Comparison of ENCODE assay signal across 17 mouse cellular contexts in genomic region chr5:37052846-37053245, GRCm38 (mm10). TPM values are rescaled to one million over a fixed set of nuclear protein-coding genes. Genes with fewer than 3 reads are reported as not detected.
DNase-seq lines count a peak whose midpoint lies in the region; ATAC-seq and TF ChIP-seq lines count a peak whose summit lies in the region.
"Had no signal": no experiment of that assay in that cellular context is flagged by ENCODE, and none has a peak within 500 bp of the region (broad histone marks: within the 10 kb centered on the region; RNA-seq: fewer than 3 reads in every experiment).

No protein-coding gene starts in this region.

- 72% methylated on average over 5 of the region's 5 CpGs for WGBS in midbrain, postnatal 0 days
- WGBS in midbrain, embryonic 15.5 days: 83% methylated on average over 5 of the region's 5 CpGs

- no peaks in the 10 kb centered on the region for H3K9me3 ChIP-seq in midbrain, postnatal 0 days (ENCODE audit: low read length)
- H3K9me3 ChIP-seq in midbrain, embryonic 15.5 days: no peaks in the 10 kb centered on the region
- H3K9me3 ChIP-seq: heart, embryonic 12.5 days had no signal

- no peaks in the 10 kb centered on the region for H3K36me3 ChIP-seq in midbrain, postnatal 0 days (ENCODE audit: insufficient read depth, low read length)
- no peaks in the 10 kb centered on the region for H3K36me3 ChIP-seq in midbrain, embryonic 15.5 days (replicated peaks)
- H3K36me3 ChIP-seq: heart, embryonic 12.5 days had no signal

- H3K4me2 ChIP-seq in midbrain, postnatal 0 days (ENCODE audit: low read depth, low read length, poor library complexity, severe bottlenecking): no peak overlapping the region
- H3K4me2 ChIP-seq in midbrain, embryonic 15.5 days: no peak overlapping the region
- H3K4me2 ChIP-seq: heart, embryonic 12.5 days; lung, embryonic 14.5 days had no signal

- H3K4me1 ChIP-seq in midbrain, postnatal 0 days (ENCODE audit: insufficient read depth, low read length): no peaks in the 10 kb centered on the region; the same call in 1 of the 2 replicates
- H3K4me1 ChIP-seq in midbrain, embryonic 15.5 days: peaks cover 19% of the 10 kb centered on the region; the same call in 1 of the 2 replicates

- H3K4me3 ChIP-seq in midbrain, postnatal 0 days (ENCODE audit: low read depth, low read length): no peak overlapping the region
- no peak overlapping the region for H3K4me3 ChIP-seq in midbrain, embryonic 15.5 days
- H3K4me3 ChIP-seq: heart, embryonic 12.5 days had no signal

- H3K27ac ChIP-seq in midbrain, postnatal 0 days (ENCODE audit: low read depth, low read length): no peak overlapping the region
- no peak overlapping the region for H3K27ac ChIP-seq in midbrain, embryonic 15.5 days
- H3K27ac ChIP-seq: kidney, postnatal 0 days had no signal

- no peak for TF ChIP-seq CTCF in midbrain, postnatal 0 days (IDR thresholded peaks at IDR 0.05)

- ATAC-seq in midbrain, postnatal 0 days (ENCODE audit: low FRiP score): no peak
- ATAC-seq in midbrain, embryonic 15.5 days (replicated peaks): no peak
- ATAC-seq: inflammation-experienced regulatory T-cells, adult 6 months had no signal

- H3K9ac ChIP-seq in midbrain, postnatal 0 days (replicated peaks; ENCODE audit: low read length, poor library complexity, severe bottlenecking): no peak overlapping the region
- no peak overlapping the region for H3K9ac ChIP-seq in midbrain, embryonic 15.5 days
- H3K9ac ChIP-seq: heart, embryonic 12.5 days; lung, embryonic 14.5 days had no signal

- DNase-seq in gastrocnemius, postnatal 10 days: peak; percentile 13
- no peak for DNase-seq in gastrocnemius, adult 8-10 months (ENCODE audit: low spot score in 2 of 2)
- peak; percentile 55 for DNase-seq in midbrain, postnatal 0 days (ENCODE audit: low spot score)
- DNase-seq in cerebellum, adult 11-12 months: peak; percentile 55
- peak; percentile 44 to 77 for DNase-seq in cerebellum, postnatal 4 days (ENCODE audit: low spot score in 2 of 2)
- no peak for DNase-seq in natural killer cell, adult 2 months (ENCODE audit: low spot score in 2 of 2)
- no peak for DNase-seq in yolk sac, embryonic 10.5 days (ENCODE audit: low spot score)
- DNase-seq: embryo, embryonic 11 days; gastrocnemius, postnatal 36 days; heart, postnatal 4 days; lung, embryonic 14.5 days; right cerebral cortex, adult 18-20 months had no signal

- no peaks in the 10 kb centered on the region for H3K27me3 ChIP-seq in midbrain, postnatal 0 days (ENCODE audit: insufficient read depth, low read length)
- H3K27me3 ChIP-seq in midbrain, embryonic 15.5 days (replicated peaks): no peaks in the 10 kb centered on the region
- H3K27me3 ChIP-seq: heart, embryonic 12.5 days had no signal

RNA-seq across cellular contexts. Expression of gene Gm1043, which starts 32.3 kb away (rescaled TPM):
- total RNA-seq in gastrocnemius, postnatal 10 days (2021): not detected
- not detected for total RNA-seq in gastrocnemius, adult 8-10 months (2022)
- 19.4 and 29.5 TPM in 2 replicates for total RNA-seq in midbrain, postnatal 0 days (2014; rRNA removed)
- polyA plus RNA-seq in midbrain, postnatal 0 days (2015; fragmentation: Nextera tagmentation; extraction: Ambion mirVana): 1.2 and 1.6 TPM in 2 replicates
- 2.6 and 2.8 TPM in 2 replicates for polyA plus RNA-seq in midbrain, embryonic 15.5 days (2015; fragmentation: Nextera tagmentation; extraction: Ambion mirVana)
- total RNA-seq: gastrocnemius, postnatal 36 days; heart, postnatal 4 days; liver, adult 2 months had no signal
- polyA plus RNA-seq: heart, embryonic 12.5 days; kidney, postnatal 0 days; lung, embryonic 14.5 days had no signal

Comparison
In these comparisons a context has a peak if more than half of its experiments do, and no peak if none do; other contexts are left out.
1. DNase-seq: peak in gastrocnemius, postnatal 10 days (single experiment), midbrain, postnatal 0 days (single experiment), cerebellum, adult 11-12 months (single experiment) and cerebellum, postnatal 4 days (2 of 2); none in gastrocnemius, adult 8-10 months (0 of 2), natural killer cell, adult 2 months (0 of 2) and yolk sac, embryonic 10.5 days (single experiment).
2. RNA of gene Gm1043, which starts 32.3 kb away (total RNA-seq): 19.4 to 29.5 TPM in midbrain, postnatal 0 days; not detected in gastrocnemius, postnatal 10 days and not detected in gastrocnemius, adult 8-10 months; every median in the first group is over 10 times any median in the second.